Mouse (Mus musculus) urinary bladder, adult 2 months (tissue): ENCODE results near the gene Cd274. TPM values are rescaled to one million over a fixed set of nuclear protein-coding genes. Genes with fewer than 3 reads are reported as not detected.
"Not testable (repeated sequence)": the region's sequence is repeated elsewhere in the genome, so short reads cannot be mapped to it uniquely, and the experiment has no call there.

ENCODE experiments used
- DNase-seq: peaks from one replicate; pipeline ENCODE4 v3.0.0; 2022; ENCODE audit warnings: low spot score
- polyA plus RNA-seq: library from polyadenylated mRNA; depleted of rRNA; stranded (reverse); fragments of >200 nt; gene quantifications from 2 replicates; pipeline ENCODE4 v1.2.3, GENCODE M21; 2012

Gene Cd274
- polyA plus RNA-seq, 1 experiment, result 4.3 TPM

GRCm38 (mm10) chr19:29393333-29393732 lies 26.1 kb downstream of the Cd274 start:
- no peak for DNase-seq

- DNase-seq, result no peak
Measured at GRCm38 (mm10) chr19:29394721-29395120, 27.5 kb downstream of the Cd274 start.

- no peak for DNase-seq
Measured at GRCm38 (mm10) chr19:29396353-29396752, 29.1 kb downstream of the Cd274 start.

DNA sequence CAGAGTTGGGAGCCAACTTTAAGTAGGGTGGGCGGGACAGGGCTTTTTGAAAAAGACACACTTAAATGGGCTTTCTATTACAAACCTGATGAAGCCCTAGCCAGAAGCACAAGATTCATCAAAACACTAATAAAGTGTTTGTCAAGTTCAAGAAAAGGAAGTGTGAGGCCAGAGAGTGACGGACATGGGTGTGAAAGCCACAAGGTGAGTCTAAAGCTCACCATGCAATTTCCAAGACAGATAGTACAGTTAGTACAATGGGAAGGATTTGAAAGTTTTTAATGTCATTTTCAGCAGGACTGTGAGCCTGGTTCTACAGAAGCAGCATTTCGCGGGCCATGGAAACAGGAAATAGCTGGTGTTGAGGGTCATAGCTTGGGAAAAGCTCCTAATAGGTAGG lies 32.5 kb downstream of the Cd274 start:
- no peak for DNase-seq

GRCm38 (mm10) chr19:29400466-29400865 lies 33.2 kb downstream of the Cd274 start:
- no peak for DNase-seq

DNA sequence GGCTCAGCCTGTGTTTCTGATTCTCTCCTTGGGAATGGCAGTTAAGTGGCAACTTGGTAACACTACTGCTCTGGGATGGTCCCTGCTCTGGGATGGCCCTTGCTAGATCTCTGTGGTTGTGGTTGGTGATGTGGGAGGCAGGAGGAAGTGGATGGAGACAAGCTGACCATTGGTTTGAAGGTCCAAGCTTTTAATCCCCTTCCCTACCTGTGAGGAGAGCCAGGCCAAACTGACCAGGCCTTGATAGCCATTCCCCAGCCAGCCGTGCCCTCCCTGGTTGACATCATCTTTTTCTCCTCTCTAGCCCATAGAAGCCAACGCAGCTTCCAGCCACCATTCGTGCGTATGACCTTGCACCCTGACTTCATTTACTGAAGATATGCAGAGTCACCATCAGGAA lies 35.4 kb downstream of the Cd274 start:
- DNase-seq, result no peak

DNA sequence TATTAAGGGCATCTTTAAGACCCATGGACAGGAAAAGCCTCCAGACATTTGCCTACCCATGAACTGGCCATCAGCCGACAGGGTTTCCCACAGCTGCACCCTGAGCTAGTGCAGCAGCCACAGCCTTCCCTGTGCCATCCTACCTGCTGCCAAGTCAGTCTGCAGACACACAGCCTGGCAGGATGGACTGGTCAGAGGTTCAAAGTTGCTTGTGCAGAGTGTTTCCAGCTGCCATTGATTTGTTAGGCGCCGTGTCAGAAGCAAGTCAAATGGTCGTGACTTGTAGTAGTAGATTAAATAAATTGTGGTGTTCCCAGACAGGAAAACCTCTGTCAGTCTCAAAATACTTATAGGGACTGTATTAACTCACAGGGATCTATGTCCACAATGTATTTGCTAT lies 36.0 kb downstream of the Cd274 start:
- DNase-seq, result no peak

GRCm38 (mm10) chr19:29405388-29405787 lies 38.1 kb downstream of the Cd274 start:
- no peak for DNase-seq

DNA sequence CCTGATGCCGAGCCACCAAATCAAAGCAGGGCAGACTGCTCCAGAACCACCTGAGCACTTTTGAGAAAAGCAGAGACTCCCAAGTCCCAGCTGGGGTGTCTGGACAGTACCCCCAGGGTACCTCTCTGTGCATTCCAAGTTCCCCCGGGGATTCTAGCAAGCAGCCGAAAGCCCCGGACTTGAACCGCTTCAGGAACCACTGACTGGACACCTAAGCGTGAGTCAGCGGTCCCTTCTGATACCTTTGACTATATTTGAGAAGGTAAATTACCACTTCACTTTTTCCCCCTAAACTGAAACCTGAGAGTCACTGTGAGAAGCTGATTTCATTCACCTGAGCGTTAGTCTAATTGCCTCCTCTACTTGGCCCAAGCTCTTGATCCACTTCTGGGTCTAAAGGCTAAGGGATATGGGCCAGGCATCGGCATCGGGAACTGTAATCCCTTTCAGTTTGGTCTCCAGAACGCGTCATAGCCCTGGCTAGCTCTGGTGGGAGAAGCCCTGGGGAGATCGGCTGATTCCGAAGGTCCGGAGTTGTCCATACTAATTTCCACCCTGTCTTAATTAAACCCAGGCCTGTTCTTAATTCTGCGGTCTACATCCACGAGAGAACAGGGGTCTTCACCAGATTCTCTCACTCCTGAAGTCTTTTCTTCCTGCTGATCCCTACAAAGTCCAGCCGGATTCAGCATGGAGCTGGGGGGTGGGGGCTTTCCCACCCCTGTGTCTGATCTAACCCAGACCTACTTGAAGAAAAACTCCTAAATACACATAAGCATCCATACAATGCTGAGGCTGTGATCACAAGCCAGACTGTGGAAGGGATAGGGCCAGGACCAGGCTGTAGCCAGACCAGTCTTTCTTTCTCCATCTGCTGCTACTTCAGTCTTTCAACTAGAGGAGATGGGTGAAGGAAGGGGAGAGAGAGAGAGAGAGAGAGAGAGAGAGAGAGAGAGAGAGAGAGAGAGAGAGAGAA lies 39.1 kb downstream of the Cd274 start:
- DNase-seq, result no peak

DNA sequence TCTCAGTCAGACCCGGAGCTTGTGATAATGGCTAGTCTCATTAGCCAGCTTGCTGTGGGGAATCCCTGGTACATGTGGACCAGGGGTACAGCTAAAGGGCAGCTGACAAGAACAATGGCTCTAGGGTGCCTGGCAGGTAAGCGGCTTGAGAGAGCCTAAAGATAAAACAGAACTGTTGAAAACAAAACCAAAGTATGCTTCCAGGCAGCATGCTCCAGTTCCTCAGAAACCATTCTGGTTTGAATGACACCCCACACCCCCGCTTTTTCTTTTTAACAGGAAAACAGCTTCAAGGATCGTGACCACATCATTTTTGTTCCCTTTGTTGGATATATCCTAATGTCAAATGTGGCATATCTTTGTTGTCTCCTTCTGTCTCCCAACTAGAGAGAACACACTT lies 43.4 kb downstream of the Cd274 start, which contains the start of gene Pdcd1lg2:
TSS of gene Pdcd1lg2 (plus strand) at position 301 of the 400 bp plus-strand sequence.
- no peak for DNase-seq

DNA sequence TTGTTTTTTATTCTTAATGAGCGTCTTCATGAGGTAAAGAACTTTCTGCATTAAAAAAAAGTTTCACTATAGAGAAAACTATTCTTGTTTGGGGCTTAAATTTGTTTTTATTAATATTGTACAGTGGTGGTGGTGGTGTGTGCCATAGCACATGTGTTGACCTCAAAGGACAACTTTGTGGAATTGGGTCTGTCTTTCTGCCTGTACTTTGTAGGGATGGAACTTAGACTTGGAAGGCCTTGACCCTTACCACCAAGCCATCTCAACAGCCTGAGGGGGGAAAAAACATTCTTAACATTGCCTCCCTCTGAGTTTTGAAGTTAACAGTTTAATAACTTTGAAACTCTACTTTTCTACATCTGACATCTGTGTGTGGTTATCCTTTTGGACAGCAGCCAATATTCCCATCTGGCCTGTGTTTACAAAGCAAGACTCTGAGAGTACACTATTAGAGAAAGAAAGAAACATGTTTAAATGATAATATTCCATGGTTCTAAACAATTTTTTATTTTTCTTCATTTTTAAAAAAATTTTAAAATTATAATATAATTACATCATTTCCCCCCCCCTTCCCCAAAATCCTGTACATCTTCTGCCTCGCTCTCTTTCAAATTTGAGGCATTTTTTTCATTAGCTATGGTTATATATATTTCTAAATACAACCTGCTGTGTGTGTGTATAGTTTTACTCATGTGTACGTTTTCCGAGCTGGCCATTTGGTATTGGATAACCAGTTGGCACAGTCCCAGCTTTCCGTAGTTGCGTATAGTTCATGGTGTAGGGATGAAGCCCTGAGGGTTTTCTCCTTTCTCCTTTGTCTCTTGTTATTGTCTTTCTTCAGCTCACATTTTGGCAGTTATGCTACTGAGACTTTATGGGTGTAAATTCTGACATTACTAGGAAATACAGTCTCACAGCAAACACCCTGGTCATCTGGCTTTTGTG lies 45.5 kb downstream of the Cd274 start:
- no peak for DNase-seq

- no peak for DNase-seq
Measured at GRCm38 (mm10) chr19:29414513-29414912, 47.3 kb downstream of the Cd274 start.

DNA sequence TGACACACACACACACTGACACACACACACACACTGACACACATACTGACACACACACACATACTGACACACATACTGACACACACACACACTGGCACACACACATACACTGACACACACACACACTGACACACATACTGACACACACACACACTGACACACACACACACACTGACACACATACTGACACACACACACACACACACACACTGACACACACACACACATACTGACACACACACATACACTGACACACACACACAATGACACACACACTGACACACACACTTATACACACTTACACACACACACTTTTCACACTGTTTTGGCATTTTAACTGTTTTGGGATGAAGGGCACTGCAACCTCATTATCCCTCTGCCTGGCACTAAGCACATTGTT lies 47.7 kb downstream of the Cd274 start:
- not testable (repeated sequence) for DNase-seq

GRCm38 (mm10) chr19:29416393-29416902 lies 49.2 kb downstream of the Cd274 start:
- no peak for DNase-seq

GRCm38 (mm10) chr19:29417188-29417587 lies 49.9 kb downstream of the Cd274 start:
- no peak for DNase-seq

DNA sequence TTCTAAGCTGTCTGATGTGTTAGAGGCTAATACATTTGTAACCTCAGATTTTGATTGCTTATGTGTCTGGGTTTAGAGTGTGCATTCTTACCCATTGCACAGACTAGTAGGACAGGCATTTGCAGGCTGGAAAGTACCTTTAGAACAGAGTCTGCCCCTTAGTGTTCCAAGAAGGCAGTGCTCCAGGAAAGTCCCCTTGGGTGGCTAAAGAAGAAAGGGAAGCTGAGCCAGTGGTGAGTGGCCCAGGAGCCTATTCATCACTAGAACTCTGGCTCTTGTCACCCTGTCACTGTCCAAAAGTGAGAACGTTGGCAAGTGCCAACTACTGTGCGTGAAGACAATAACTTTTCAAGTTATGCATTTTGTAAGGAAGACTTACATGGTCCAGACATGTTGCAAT lies 50.6 kb downstream of the Cd274 start:
- no peak for DNase-seq

- no peak for DNase-seq
Measured at GRCm38 (mm10) chr19:29418661-29419115, 51.4 kb downstream of the Cd274 start.

GRCm38 (mm10) chr19:29419506-29419905 lies 52.3 kb downstream of the Cd274 start:
- no peak for DNase-seq

GRCm38 (mm10) chr19:29419946-29420345 lies 52.7 kb downstream of the Cd274 start:
- no peak for DNase-seq

GRCm38 (mm10) chr19:29420397-29420796 lies 53.1 kb downstream of the Cd274 start:
- DNase-seq, result no peak

DNA sequence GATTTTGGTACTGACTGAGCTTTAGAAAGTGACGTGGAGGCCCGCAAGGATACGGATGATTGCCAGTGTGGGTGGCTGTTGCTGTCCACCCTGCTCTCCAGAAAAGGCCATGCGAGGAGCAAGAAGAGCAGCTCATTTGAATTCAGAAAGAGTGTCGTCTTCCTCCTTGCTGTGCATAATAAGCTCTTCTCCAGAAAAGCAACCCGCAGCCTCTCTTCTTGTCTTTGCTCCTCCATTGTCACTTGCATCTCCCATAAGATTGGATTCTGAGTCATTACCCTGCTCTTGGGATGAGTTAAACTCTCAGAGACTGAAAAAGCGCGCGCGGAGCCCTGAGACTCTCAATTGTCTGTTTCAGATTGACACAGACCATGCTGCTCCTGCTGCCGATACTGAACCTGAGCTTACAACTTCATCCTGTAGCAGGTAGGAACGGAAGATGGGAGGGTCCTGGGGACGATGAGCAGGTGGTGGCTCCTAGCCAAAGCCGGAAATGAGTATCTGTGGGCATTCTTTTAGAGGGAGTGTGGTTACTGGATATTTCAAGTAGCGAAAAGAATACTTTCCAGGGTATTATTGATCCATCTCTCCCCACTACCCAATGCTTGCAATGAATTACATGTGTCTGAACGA lies 54.9 kb downstream of the Cd274 start:
- DNase-seq, result no peak

DNA sequence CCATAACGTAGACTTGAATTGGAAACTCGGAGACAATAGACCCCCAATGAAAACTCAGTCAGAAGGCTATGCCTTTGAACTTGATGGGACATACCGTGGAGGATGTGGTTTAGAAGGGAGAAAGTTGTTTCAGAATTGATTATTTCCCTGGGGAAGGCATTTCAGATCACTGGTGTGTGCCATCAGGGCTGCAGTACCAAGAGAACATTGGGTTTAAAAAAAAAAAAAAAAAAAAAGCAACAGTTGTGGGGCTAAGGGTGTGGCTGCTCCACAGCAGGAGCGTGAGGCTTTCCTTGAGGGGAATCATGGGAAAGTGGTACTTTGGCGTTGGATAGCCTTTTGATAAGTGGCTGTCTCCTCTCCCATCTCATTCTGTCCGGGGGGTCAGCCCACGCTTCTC lies 55.5 kb downstream of the Cd274 start:
- no peak for DNase-seq
